Mouse (Mus musculus): ENCODE measurements around the gene Ccser2.

GRCm38 (mm10) chr14:36952687-36953426 lies 15.7 kb downstream of the Ccser2 start:
- no peak for TF ChIP-seq POLR2A (IDR thresholded peaks at IDR 0.05; ENCODE audit: insufficient read depth, low read depth, low read length)
- no peak for TF ChIP-seq CTCF (IDR thresholded peaks at IDR 0.05)
- TF ChIP-seq EP300 (IDR thresholded peaks at IDR 0.05; ENCODE audit: insufficient read depth, low read depth, low read length): no peak
